Mouse (Mus musculus) midbrain, postnatal 0 days (tissue): Measurements from ENCODE around the gene Lin28a. TPM values are rescaled to one million over a fixed set of nuclear protein-coding genes. Genes with fewer than 3 reads are reported as not detected.

ENCODE experiments used
- ATAC-seq: fragments of 200-750 bp; cut with Nextera tagmentation; 2 replicates; pipeline ENCODE4 v1.8.0; 2017; ENCODE audit warnings: moderate number of reproducible peaks, mild to moderate bottlenecking, moderate TSS enrichment, moderate library complexity; ENCODE audit not compliant: low FRiP score
- DNase-seq: peaks from one replicate; pipeline ENCODE4 v3.0.0-alpha.2; 2015; ENCODE audit warnings: low spot score
- H3K27ac ChIP-seq: fragments of 300-500 bp; sonication (generic); 2 replicates; pipeline ENCODE4 v1.5.1; 2014; ENCODE audit warnings: low read depth, mild to moderate bottlenecking, low read length, mixed read lengths
- H3K27me3 ChIP-seq: fragments of 300-500 bp; sonication (generic); 2 replicates; pipeline ENCODE4 v1.6.1; 2014; ENCODE audit warnings: low read length, control low read depth, mixed read lengths; ENCODE audit not compliant: insufficient read depth
- H3K36me3 ChIP-seq: fragments of 300-500 bp; sonication (generic); 2 replicates; pipeline ENCODE4 v1.6.1; 2014; ENCODE audit warnings: low read length, control low read depth, mixed read lengths; ENCODE audit not compliant: insufficient read depth
- H3K4me1 ChIP-seq: fragments of 300-500 bp; sonication (generic); 2 replicates; pipeline ENCODE4 v1.6.1; 2014; ENCODE audit warnings: mild to moderate bottlenecking, control low read depth, antibody characterized with exemption, low read length, mixed read lengths; ENCODE audit not compliant: insufficient read depth
- H3K4me2 ChIP-seq: fragments of 300-500 bp; sonication (generic); 2 replicates; pipeline ENCODE4 v1.6.1; 2014; ENCODE audit warnings: low read depth, mild to moderate bottlenecking, low read length, mixed read lengths; ENCODE audit not compliant: poor library complexity, severe bottlenecking
- H3K4me3 ChIP-seq: fragments of 300-500 bp; sonication (generic); 2 replicates; pipeline ENCODE4 v1.5.1; 2014; ENCODE audit warnings: low read depth, mild to moderate bottlenecking, low read length, moderate library complexity
- H3K9ac ChIP-seq: fragments of 300-500 bp; sonication (generic); replicated peaks from 2 replicates; pipeline ENCODE4 v1.6.1; 2014; ENCODE audit warnings: mild to moderate bottlenecking, low read length, moderate library complexity, mixed read lengths; ENCODE audit not compliant: poor library complexity, severe bottlenecking
- H3K9me3 ChIP-seq: fragments of 300-500 bp; sonication (generic); 2 replicates; pipeline ENCODE4 v1.6.1; 2016; ENCODE audit warnings: low read length, control low read depth
- CTCF ChIP-seq: IDR thresholded peaks from 2 replicates; pipeline ENCODE4 v1.5.1; 2016; ENCODE audit warnings: antibody characterized with exemption, mild to moderate bottlenecking
- WGBS: fragments of 180-500 bp; shearing (Covaris S2); extraction: QIAGEN DNeasy Blood & Tissue Kit; methylation state at CpG from one replicate; pipeline ENCODE4 v1.1.7; 2014; 5-methylcytosine and 5-hydroxymethylcytosine counted together
- polyA plus RNA-seq: library from polyadenylated mRNA; unstranded; fragments of >200 nt; fragmentation: Nextera tagmentation; extraction: Ambion mirVana; gene quantifications from 2 replicates; pipeline ENCODE4 v1.2.1, GENCODE M21; 2015
- total RNA-seq: library from RNA; depleted of rRNA; stranded (reverse); fragments of >200 nt; gene quantifications from 2 replicates; pipeline ENCODE4 v1.2.3, GENCODE M21; 2014

Gene Lin28a
- total and polyA plus RNA-seq, 2 experiments from 2014 or later, result 0.04 to 0.05 TPM

DNA sequence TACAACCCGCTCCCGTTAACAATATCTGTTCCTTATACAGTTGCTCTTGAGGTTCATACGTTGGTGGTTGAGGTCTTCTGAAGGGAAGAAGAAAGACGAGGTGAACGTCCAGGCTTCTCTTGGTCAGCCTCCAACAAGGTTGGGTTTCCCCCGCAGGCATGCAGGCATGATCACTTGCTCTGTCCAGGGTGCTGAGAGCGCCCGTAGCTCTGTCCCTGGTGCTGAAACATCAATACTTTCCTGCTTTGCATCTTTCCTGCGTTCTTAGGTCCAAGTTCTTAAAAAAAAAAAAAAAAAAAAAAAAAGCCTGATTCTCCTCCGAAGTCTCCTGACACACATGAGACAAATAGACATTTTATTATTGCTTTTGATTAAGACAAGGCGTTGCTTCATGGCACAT is 2.0 kb upstream of the Lin28a start:
- Histone ChIP-seq H3K9ac (no peak overlapping the region), H3K27me3 (peaks cover 18% of the 10 kb centered on the region), H3K4me3 (peak overlapping the region; percentile 27; the same call in 1 of the 2 replicates), H3K36me3 (no peaks in the 10 kb centered on the region), H3K4me2 (peak overlapping the region; percentile 70), H3K27ac (no peak overlapping the region), H3K9me3 (no peaks in the 10 kb centered on the region), H3K4me1 (peaks cover 8% of the 10 kb centered on the region)
- WGBS, result 8% methylated on average over 11 of the region's 11 CpGs
- ATAC-seq (no peak), DNase-seq (peak; percentile 27)
- TF ChIP-seq CTCF, result no peak

DNA sequence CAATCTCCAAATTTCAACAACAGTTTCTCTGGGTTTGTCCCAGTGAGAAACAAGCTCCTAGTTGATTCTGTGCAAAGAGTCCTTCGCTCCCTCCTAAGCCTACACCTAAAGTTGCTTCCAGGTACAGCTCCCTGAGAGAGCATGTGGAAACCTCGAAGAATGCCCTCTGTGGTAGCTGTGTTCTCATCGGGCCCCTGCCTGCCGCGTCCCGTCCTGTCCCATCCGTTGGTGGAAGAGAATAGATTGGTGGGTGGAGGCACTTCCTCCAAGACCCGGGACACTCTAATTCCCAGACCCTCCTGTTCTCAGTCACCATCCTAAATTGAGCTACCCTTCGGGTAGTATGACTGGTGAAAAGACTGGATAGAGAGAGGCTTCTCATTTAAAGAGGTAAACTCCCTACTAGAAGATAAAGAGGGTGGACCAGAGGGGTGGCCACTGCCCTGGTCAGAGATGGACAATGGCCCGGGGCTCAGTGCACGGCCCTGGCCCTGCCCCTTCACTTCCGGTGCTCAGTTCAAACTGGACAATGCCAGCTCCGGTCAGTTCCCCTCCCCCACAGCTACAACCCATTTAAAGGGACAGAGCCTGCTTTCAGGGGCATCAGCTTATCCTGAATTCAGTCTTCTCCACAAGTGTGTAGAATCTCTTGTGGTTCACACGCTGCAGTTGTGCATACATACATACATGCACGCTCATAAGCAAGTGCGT is 1.2 kb upstream of the Lin28a start:
- Histone ChIP-seq H3K4me2 (peak overlapping the region; percentile 70), H3K36me3 (no peaks in the 10 kb centered on the region), H3K9ac (0 out of 2 replicates have a peak overlapping the region, but pooled peaks have one; percentile 33), H3K4me3 (peak overlapping the region; percentile 27), H3K27me3 (peaks cover 18% of the 10 kb centered on the region), H3K9me3 (no peaks in the 10 kb centered on the region), H3K27ac (0 out of 2 replicates have a peak overlapping the region, but pooled peaks have one; percentile 27), H3K4me1 (peaks cover 8% of the 10 kb centered on the region)
- ATAC-seq (peak; percentile 73; the same call in 1 of the 2 replicates), DNase-seq (peak; percentile 78)
- no peak for TF ChIP-seq CTCF
- WGBS, result 2% methylated on average over 16 of the region's 16 CpGs

DNA sequence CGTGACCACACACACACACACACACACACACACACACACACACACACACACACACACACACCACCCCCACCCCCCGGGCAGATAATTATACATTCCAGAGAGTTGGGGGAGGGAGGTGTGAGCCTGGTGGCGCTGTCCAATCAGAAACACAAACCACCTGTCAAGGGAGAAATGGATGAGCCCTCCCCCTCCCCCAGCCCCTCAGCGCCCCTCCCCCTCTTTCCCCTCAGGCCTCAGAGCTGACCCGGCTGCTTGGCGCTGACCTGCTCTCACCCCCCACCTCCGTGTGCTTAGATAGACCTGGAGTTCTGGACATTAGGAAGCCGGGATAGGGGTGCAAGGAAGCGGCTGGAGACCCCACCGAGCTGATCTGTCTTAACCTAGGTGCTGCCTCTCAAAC is 569 bp upstream of the Lin28a start:
- 0% methylated on average over 6 of the region's 10 CpGs for WGBS
- Histone ChIP-seq H3K36me3 (no peaks in the 10 kb centered on the region), H3K27ac (no peak overlapping the region), H3K9ac (no peak overlapping the region; the same call in 1 of the 2 replicates), H3K27me3 (peaks cover 18% of the 10 kb centered on the region), H3K4me1 (peaks cover 8% of the 10 kb centered on the region), H3K4me2 (peak overlapping the region; percentile 70), H3K4me3 (peak overlapping the region; percentile 27; the same call in 1 of the 2 replicates), H3K9me3 (no peaks in the 10 kb centered on the region)
- ATAC-seq, result no peak
- peak; percentile 17 for DNase-seq
- no peak for TF ChIP-seq CTCF

DNA sequence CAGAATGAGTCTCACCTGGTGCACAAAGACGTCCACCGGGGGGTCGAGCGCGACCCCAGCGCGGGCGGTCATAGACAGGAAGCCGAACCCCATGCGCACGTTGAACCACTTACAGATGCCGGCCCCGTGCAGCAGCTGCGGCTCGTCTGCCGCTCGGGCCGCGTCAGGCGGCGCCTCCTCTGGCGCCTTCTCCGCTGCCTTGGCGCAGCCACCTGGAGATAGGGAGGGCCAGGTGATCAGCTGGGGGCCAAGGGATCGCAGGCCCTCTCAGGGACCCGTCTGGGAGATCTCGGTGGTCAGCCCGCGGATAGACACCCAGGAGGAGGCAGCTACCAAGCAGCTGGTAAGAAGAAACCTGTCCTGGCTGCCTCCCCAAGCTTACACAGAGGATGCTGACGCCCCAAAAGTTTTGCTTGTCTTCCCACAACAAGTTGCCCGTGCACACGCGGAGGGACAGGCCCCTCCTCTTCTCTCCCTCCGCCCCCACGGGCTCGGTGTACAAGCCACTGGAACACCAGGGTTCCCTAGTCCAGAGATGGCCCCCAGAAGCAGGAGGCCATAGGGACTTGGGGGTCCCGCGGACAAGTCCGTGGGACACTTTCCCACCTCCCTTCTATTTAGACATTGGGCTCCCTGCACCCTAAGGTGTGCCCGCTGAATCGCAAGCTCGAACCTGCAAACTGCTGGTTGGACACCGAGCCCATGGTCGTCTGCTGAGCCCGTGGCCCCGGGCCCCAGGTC is 433 bp downstream of the Lin28a start:
- no peak for ATAC-seq
- TF ChIP-seq CTCF, result no peak
- under 1% methylated on average over 45 of the region's 46 CpGs for WGBS

DNA sequence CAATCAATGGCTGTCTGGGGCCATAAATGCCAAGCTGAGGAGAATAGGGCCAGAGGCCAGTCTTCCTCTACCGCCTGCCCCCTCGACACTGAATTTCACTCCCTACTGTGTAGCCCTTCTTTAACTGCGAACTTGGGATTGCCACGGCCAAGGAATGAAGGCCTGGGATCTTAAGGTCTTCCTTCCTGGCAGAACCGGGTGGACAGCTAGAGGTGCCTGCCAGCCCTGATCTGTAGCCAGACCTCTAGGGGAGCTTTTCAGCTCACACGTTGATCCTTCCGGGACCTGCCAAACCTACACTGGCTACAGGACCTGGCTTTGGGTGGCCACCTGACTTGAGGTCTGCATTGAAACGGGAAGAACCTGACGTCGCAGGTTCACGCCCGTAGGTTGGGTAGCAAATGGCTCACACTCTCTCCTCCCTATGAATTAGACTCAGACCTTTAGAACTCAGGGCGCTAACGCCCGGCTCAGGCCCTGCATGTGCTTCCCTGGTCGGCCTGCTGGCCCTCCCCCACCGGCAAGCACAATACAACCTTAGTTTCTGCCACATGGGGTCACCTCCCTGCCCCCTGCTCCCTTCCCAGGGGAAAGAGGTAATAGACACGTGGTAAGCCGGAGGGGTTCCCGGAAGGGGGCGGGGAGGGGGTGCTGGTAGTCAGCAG is 1.3 kb downstream of the Lin28a start:
- no peak for TF ChIP-seq CTCF
- H3K9ac ChIP-seq, result no peak overlapping the region
- WGBS, result 7% methylated on average over 21 of the region's 21 CpGs
- no peaks in the 10 kb centered on the region for H3K9me3 ChIP-seq
- H3K4me2 ChIP-seq, result peak overlapping the region; percentile 70
- H3K27ac ChIP-seq, result no peak overlapping the region
- peaks cover 18% of the 10 kb centered on the region for H3K27me3 ChIP-seq
- ATAC-seq (no peak), DNase-seq (no peak)
- H3K4me3 ChIP-seq, result peak overlapping the region; percentile 36
- peaks cover 8% of the 10 kb centered on the region for H3K4me1 ChIP-seq
- H3K36me3 ChIP-seq, result no peaks in the 10 kb centered on the region

More for the DNA sequence above, 433 bp downstream of the Lin28a start:
- H3K27ac ChIP-seq, result no peak overlapping the region
- peak overlapping the region; percentile 36 for H3K4me3 ChIP-seq
- peak overlapping the region; percentile 70 for H3K4me2 ChIP-seq
- peaks cover 8% of the 10 kb centered on the region for H3K4me1 ChIP-seq
- H3K36me3 ChIP-seq, result no peaks in the 10 kb centered on the region
- DNase-seq, result no peak
- no peaks in the 10 kb centered on the region for H3K9me3 ChIP-seq
- H3K27me3 ChIP-seq, result peaks cover 18% of the 10 kb centered on the region
- no peak overlapping the region; the same call in 1 of the 2 replicates for H3K9ac ChIP-seq
